Mouse (Mus musculus): Measurements from ENCODE around the gene Gdf15. TPM values are rescaled to one million over a fixed set of nuclear protein-coding genes. Genes with fewer than 3 reads are reported as not detected.

Gene Gdf15
- polyA plus RNA-seq, 1 experiment from 2014 or later: 0.10 TPM

GRCm38 (mm10) chr8:70659604-70660272 lies 27.5 kb upstream of the Gdf15 start:
- Histone ChIP-seq H3K27ac (ENCODE audit: low read depth, low read length) (no peak overlapping the region; the same call in 1 of the 2 replicates), H3K4me2 (peak overlapping the region; percentile 91), H3K4me1 (ENCODE audit: control insufficient read depth, insufficient read depth, low read length) (peaks cover 42% of the 10 kb centered on the region), H3K36me3 (ENCODE audit: control insufficient read depth, insufficient read depth, low read length) (no peaks in the 10 kb centered on the region), H3K27me3 (ENCODE audit: control insufficient read depth, insufficient read depth, low read length) (no peaks in the 10 kb centered on the region), H3K9ac (ENCODE audit: low read length) (peak overlapping the region; percentile 82), H3K9me3 (ENCODE audit: control insufficient read depth, low read length) (no peaks in the 10 kb centered on the region), H3K4me3 (ENCODE audit: low read depth, low read length) (peak overlapping the region; percentile 79)
- DNase-seq (ENCODE audit: low spot score, missing footprints) (peak; percentile 100), ATAC-seq (ENCODE audit: low FRiP score) (peak; percentile 91)
- WGBS: under 1% methylated on average over 44 of the region's 44 CpGs

DNA sequence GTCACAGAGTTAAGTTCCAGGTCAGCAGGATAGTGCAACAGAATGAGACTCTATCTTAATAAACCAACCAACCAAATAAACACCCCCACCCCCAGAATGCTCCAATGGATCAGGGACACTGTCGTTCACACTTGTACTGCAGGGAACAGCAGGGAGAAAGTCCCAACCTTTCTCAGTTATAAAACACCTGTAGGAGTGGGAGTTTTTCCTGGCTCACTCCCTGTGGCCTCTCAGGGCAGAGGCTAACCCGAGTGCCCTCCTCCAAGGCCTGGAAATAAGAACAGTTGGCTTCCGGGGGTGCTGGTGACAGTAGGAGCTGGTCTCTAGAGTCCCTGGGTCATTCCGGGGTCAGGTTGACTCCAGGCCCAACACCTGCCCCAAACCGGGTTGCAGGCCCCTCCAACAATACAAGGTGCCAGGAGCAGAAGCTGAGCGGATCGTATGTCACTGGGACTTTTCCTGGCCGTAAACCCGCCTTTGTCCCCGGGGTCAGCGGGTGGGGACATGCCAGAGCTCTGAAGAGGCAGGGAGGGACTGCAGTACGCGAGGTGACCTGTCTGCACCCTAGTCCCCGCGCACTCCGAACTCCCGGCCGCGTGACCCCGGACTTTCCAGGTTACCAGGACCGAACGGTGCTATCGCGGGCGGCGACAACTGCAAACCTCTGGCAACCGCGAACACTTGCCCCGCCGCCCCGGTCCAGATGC lies 26.8 kb upstream of the Gdf15 start:
- DNase-seq (ENCODE audit: low spot score, missing footprints) (no peak), ATAC-seq (ENCODE audit: low FRiP score) (peak; percentile 43)
- H3K9me3 ChIP-seq (ENCODE audit: control insufficient read depth, low read length): no peaks in the 10 kb centered on the region
- H3K4me1 ChIP-seq (ENCODE audit: control insufficient read depth, insufficient read depth, low read length): peaks cover 46% of the 10 kb centered on the region
- no peaks in the 10 kb centered on the region for H3K27me3 ChIP-seq (ENCODE audit: control insufficient read depth, insufficient read depth, low read length)
- WGBS: 2% methylated on average over 31 of the region's 31 CpGs
- H3K27ac ChIP-seq (ENCODE audit: low read depth, low read length): peak overlapping the region; percentile 48; the same call in 1 of the 2 replicates
- H3K36me3 ChIP-seq (ENCODE audit: control insufficient read depth, insufficient read depth, low read length): no peaks in the 10 kb centered on the region
- peak overlapping the region; percentile 82 for H3K9ac ChIP-seq (ENCODE audit: low read length)
- peak overlapping the region; percentile 79 for H3K4me3 ChIP-seq (ENCODE audit: low read depth, low read length)
- peak overlapping the region; percentile 91 for H3K4me2 ChIP-seq

- WGBS: 79% methylated on average over 2 of the region's 2 CpGs
- Histone ChIP-seq H3K4me1 (ENCODE audit: control insufficient read depth, insufficient read depth, low read length) (peaks cover 48% of the 10 kb centered on the region), H3K36me3 (ENCODE audit: control insufficient read depth, insufficient read depth, low read length) (no peaks in the 10 kb centered on the region), H3K27me3 (ENCODE audit: control insufficient read depth, insufficient read depth, low read length) (no peaks in the 10 kb centered on the region), H3K4me3 (ENCODE audit: low read depth, low read length) (peak overlapping the region; percentile 79), H3K9ac (ENCODE audit: low read length) (peak overlapping the region; percentile 82; the same call in 1 of the 2 replicates), H3K27ac (ENCODE audit: low read depth, low read length) (peak overlapping the region; percentile 96), H3K9me3 (ENCODE audit: control insufficient read depth, low read length) (no peaks in the 10 kb centered on the region), H3K4me2 (peak overlapping the region; percentile 91)
- ATAC-seq (ENCODE audit: low FRiP score) (no peak), DNase-seq (ENCODE audit: low spot score, missing footprints) (no peak)
Observed at GRCm38 (mm10) chr8:70657739-70658138, 25.5 kb upstream of the Gdf15 start.

- ATAC-seq (ENCODE audit: low FRiP score): no peak
- peak overlapping the region; percentile 96 for H3K27ac ChIP-seq (ENCODE audit: low read depth, low read length)
- no peaks in the 10 kb centered on the region for H3K9me3 ChIP-seq (ENCODE audit: control insufficient read depth, low read length)
- peaks cover 48% of the 10 kb centered on the region for H3K4me1 ChIP-seq (ENCODE audit: control insufficient read depth, insufficient read depth, low read length)
- H3K27me3 ChIP-seq (ENCODE audit: control insufficient read depth, insufficient read depth, low read length): no peaks in the 10 kb centered on the region
- WGBS: 96% methylated on average over 3 of the region's 3 CpGs
- DNase-seq (ENCODE audit: low spot score, missing footprints): no peak
- H3K9ac ChIP-seq (ENCODE audit: low read length): peak overlapping the region; percentile 82; the same call in 1 of the 2 replicates
- peak overlapping the region; percentile 79; the same call in 1 of the 2 replicates for H3K4me3 ChIP-seq (ENCODE audit: low read depth, low read length)
- 0 out of 2 replicates have a peak, but pooled peaks cover 2% of the 10 kb centered on the region for H3K36me3 ChIP-seq (ENCODE audit: control insufficient read depth, insufficient read depth, low read length)
- peak overlapping the region; percentile 91 for H3K4me2 ChIP-seq
Observed at GRCm38 (mm10) chr8:70657214-70657613, 25.0 kb upstream of the Gdf15 start.

- DNase-seq (ENCODE audit: low spot score, missing footprints): peak; percentile 93
- ATAC-seq (ENCODE audit: low FRiP score): peak; percentile 60
- H3K9ac ChIP-seq (ENCODE audit: low read length): peak overlapping the region; percentile 41
- H3K27ac ChIP-seq (ENCODE audit: low read depth, low read length): peak overlapping the region; percentile 96
- peaks cover 48% of the 10 kb centered on the region for H3K4me1 ChIP-seq (ENCODE audit: control insufficient read depth, insufficient read depth, low read length)
- 0 out of 2 replicates have a peak overlapping the region, but pooled peaks have one; percentile 17 for H3K4me2 ChIP-seq
- no peaks in the 10 kb centered on the region for H3K27me3 ChIP-seq (ENCODE audit: control insufficient read depth, insufficient read depth, low read length)
- H3K9me3 ChIP-seq (ENCODE audit: control insufficient read depth, low read length): no peaks in the 10 kb centered on the region
- 0 out of 2 replicates have a peak, but pooled peaks cover 2% of the 10 kb centered on the region for H3K36me3 ChIP-seq (ENCODE audit: control insufficient read depth, insufficient read depth, low read length)
- H3K4me3 ChIP-seq (ENCODE audit: low read depth, low read length): no peak overlapping the region
- 29% methylated on average over 13 of the region's 13 CpGs for WGBS
Observed at GRCm38 (mm10) chr8:70656193-70656790, 24.0 kb upstream of the Gdf15 start.

DNA sequence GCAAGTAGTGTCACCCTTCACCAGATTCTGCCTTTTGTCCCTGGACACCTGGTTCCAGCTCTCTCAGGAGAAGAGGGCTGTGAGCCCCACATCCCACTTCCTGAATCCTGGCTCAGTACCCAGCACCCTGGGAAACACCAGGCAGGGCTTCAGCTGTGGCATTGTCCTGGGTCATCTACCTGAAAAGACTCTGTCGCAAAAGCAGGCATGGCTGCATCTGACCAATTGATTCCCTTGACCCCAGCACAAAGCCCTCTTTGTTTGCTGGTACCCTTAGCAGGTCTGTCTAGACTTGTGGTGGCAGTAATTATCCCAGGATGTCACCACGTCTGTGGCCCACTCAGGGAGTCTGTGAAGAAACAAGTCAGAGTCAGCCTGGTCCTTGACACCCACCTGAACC lies 23.2 kb upstream of the Gdf15 start:
- DNase-seq (ENCODE audit: low spot score, missing footprints) (no peak), ATAC-seq (ENCODE audit: low FRiP score) (no peak)
- Histone ChIP-seq H3K4me2 (peak overlapping the region; percentile 17; the same call in 1 of the 2 replicates), H3K36me3 (ENCODE audit: control insufficient read depth, insufficient read depth, low read length) (peaks cover 3% of the 10 kb centered on the region; the same call in 1 of the 2 replicates), H3K4me3 (ENCODE audit: low read depth, low read length) (no peak overlapping the region), H3K4me1 (ENCODE audit: control insufficient read depth, insufficient read depth, low read length) (peaks cover 47% of the 10 kb centered on the region), H3K9me3 (ENCODE audit: control insufficient read depth, low read length) (no peaks in the 10 kb centered on the region), H3K9ac (ENCODE audit: low read length) (peak overlapping the region; percentile 41), H3K27me3 (ENCODE audit: control insufficient read depth, insufficient read depth, low read length) (no peaks in the 10 kb centered on the region), H3K27ac (ENCODE audit: low read depth, low read length) (peak overlapping the region; percentile 96)
- 12% methylated on average over 2 of the region's 2 CpGs for WGBS

- 85% methylated on average over 1 of the region's 1 CpGs for WGBS
- H3K36me3 ChIP-seq (ENCODE audit: control insufficient read depth, insufficient read depth, low read length): peaks cover 12% of the 10 kb centered on the region
- no peak overlapping the region for H3K27ac ChIP-seq (ENCODE audit: low read depth, low read length)
- no peak for DNase-seq (ENCODE audit: low spot score, missing footprints)
- H3K4me2 ChIP-seq: no peak overlapping the region
- no peaks in the 10 kb centered on the region for H3K27me3 ChIP-seq (ENCODE audit: control insufficient read depth, insufficient read depth, low read length)
- no peak for ATAC-seq (ENCODE audit: low FRiP score)
- H3K4me3 ChIP-seq (ENCODE audit: low read depth, low read length): no peak overlapping the region
- H3K4me1 ChIP-seq (ENCODE audit: control insufficient read depth, insufficient read depth, low read length): peaks cover 44% of the 10 kb centered on the region
- no peak overlapping the region for H3K9ac ChIP-seq (ENCODE audit: low read length)
- H3K9me3 ChIP-seq (ENCODE audit: control insufficient read depth, low read length): no peaks in the 10 kb centered on the region
Observed at GRCm38 (mm10) chr8:70654121-70654520, 21.9 kb upstream of the Gdf15 start.

DNA sequence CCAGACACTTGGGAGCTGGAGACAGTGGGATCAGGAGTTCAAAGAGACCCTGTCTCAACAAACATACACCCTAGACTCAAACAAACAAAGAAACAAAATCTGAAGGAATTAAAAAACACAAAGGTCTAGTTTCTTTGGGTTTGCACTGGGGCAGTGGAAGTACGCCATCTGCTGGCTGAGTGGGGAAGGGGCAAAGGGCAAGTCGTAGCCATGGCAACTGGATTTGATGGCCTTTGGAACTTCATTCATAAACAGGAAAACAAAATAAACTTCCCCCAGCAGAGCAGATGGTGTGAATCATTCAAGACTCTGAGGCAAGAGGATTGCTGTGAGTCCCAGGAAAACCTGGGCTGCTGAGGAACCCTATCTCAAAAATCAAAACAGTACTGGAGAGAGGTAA lies 21.0 kb upstream of the Gdf15 start:
- H3K27ac ChIP-seq (ENCODE audit: low read depth, low read length): 0 out of 2 replicates have a peak overlapping the region, but pooled peaks have one; percentile 10

More for the DNA sequence above, 21.0 kb upstream of the Gdf15 start:
- Histone ChIP-seq H3K36me3 (ENCODE audit: control insufficient read depth, insufficient read depth, low read length) (peaks cover 12% of the 10 kb centered on the region), H3K27me3 (ENCODE audit: control insufficient read depth, insufficient read depth, low read length) (no peaks in the 10 kb centered on the region), H3K4me3 (ENCODE audit: low read depth, low read length) (no peak overlapping the region), H3K4me2 (no peak overlapping the region), H3K9me3 (ENCODE audit: control insufficient read depth, low read length) (no peaks in the 10 kb centered on the region), H3K4me1 (ENCODE audit: control insufficient read depth, insufficient read depth, low read length) (peaks cover 35% of the 10 kb centered on the region), H3K9ac (ENCODE audit: low read length) (no peak overlapping the region)
- 58% methylated on average over 2 of the region's 2 CpGs for WGBS
- ATAC-seq (ENCODE audit: low FRiP score): no peak
- DNase-seq (ENCODE audit: low spot score, missing footprints): peak; percentile 95

All from midbrain, embryonic 11.5 days (tissue).